Mouse (Mus musculus): ENCODE data around the gene Rassf2.

Rassf2 gene

DNA sequence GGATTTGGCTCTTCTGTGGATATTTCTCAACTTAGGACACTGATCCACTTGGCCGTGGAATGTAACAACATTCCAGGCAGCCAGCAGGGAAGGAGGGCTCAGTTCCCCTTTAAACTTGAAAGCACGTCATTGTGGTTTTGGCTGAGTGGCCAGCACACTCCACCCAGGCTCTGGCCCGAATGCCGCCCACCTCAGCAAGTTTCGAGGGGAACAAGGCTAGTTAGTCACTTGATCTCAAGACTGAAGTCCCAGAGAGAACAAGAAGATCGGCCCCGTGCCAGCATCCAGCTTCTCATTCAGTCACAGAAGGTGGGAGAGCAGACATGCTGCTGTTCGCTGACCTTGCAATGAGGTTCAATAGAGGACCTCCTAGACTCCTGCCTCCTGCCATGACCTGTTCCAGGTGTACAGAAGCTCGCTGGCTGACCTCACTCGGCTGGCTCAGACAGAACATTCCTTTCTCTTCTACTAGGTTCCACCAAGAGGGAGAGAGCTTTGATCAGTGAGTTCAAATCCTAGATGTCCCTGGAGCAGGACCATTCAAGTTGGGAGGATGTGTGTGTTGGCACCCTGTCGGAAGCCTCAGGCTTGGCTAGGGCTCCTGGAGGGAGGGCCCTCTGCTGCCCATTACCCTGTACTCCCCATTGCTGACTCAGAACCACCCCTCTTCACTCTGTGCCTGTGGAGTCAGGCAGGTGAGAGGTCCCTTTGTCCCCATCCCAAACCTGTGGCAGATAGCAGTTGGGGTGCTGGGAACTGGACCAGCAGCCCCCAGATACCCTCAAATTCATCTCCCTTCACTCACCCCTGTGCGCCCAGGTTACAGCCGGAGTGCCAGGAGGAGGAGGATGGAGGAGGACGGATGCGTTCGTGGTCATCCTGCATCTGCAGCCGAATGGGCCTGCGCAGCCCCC is 23.2 kb downstream of the Rassf2 start:
- CTCF ChIA-PET, result interaction anchor here (1.1 kb wide), 1 partner anchor 11 kb away, joined by 3 read pairs; no protein-coding TSS in a partner anchor

DNA sequence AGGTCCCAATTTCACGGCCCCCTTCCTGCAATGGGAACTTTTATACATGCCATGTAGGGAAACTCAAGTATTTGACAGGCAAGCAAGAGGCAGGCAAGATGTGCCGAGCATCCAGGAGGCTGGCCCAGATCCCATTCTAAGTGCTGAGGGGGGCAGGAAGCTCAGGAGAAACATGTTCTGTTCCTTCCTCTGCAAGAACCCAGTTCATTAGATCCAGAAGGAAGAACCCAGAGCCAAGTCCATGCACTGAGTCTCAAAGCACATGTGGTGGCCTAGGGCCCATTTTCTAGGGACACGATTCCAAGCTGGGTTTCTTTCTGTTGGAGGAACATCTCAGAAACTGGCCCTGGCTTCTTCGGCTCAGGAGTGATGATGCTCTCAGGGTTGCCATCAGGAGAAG is 24.6 kb downstream of the Rassf2 start:
- CTCF ChIA-PET, result interaction anchor here (0.9 kb wide), 1 partner anchor 35 kb away, joined by 3 read pairs; no protein-coding TSS in a partner anchor

DNA sequence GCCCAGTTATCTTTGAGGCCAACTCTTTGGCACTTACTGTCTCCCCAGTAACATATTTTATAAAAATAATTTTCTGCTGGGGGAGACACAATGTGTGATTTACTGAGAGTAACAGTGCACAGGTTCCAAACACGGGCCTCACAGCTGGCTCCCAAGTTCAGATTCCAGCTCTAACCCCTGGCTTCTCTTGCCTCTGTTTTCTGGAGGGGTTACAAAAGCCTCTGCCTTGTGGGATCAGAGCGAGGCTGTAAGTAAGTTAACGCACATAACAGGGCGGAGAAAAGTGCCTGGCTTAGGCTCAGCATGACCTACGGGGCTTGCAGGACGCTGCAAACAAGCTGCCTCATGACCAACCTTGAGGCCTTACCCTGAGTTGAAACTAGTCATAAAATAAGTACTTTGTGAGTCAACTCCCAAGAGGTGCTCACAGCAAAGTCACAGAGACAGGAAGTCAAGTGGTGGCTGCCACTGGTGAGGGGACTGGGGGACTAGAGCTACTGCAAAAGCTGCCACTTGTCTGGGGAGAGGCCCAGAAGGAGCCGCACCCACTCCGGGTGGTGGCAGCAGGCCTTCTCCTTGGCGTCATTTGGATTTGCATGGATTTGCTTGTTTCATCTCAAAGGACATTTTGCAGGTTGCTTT is 25.4 kb downstream of the Rassf2 start:
- CTCF ChIA-PET, result interaction anchor here (0.9 kb wide), 1 partner anchor 36 kb away, joined by 3 read pairs; no protein-coding TSS in a partner anchor

DNA sequence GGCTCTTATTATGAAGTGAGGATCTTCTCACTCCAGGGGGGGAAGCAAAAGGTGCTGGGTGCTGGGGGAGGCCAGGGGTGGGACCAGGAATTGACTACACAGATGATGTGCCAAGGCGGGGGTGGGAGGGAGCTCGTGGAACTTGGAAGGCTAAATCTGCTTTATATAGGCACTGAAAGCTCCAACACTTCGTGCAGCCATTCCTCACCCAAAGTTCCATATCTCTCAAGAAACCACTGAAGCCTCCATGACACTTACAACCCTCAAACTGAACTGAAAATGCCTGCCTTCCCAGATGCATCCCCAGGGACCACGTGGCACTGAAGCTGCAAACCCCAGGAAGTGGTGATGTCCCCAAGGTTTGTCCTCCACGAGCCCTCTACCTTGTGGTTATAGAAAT is 26.1 kb downstream of the Rassf2 start:
- CTCF ChIA-PET, result no interaction called here

DNA sequence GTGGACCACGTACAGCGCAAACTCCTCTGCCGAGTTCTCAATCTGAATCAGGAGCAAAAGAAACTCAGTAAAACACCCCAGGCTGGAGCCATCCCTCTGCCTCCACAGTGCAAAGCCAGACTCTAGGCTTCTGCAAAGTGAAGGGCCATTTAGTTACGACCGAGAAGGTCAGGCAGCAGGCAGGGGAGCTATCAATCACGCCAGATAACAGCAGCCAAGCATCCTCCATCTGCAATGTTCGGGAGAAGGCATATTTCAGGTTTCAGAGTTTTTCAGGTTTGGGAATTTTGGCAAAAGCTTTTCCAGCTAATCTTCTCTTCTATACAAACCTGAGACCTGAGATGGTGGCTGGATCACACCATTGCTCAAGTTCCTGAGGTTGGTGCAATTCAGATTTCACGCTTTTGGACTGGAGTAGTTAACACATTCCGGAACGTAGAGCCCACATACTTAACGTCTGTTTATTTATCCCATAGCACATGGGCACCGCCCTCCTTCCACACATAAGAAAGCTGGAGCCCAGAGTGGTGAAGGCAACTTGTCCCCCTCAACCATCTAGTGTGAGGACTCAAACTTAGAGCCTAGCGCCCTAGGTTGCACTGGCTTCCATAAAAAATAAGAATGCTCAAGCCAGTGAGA is 28.2 kb downstream of the Rassf2 start:
- CTCF ChIA-PET, result no interaction called here

DNA sequence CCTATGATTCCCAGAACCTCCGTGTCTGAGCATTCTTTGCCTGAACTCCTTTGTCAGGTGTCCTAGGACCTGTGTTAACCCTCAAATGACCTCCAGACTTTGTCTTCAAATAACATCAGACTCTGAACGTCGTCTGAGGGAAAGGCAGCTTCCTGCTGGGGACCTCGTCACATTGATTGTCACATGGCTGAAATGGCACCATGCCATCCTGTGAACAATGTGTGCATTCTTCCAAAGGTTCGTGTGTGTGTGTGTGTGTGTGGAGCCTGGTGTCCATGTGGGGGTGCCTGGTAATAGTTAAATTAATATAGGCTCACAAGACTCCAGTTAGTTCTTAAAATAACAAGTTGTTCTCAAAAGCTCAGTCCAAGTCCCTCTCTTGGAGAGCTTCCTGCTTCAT is 32.7 kb downstream of the Rassf2 start:
- CTCF ChIA-PET, result no interaction called here

DNA sequence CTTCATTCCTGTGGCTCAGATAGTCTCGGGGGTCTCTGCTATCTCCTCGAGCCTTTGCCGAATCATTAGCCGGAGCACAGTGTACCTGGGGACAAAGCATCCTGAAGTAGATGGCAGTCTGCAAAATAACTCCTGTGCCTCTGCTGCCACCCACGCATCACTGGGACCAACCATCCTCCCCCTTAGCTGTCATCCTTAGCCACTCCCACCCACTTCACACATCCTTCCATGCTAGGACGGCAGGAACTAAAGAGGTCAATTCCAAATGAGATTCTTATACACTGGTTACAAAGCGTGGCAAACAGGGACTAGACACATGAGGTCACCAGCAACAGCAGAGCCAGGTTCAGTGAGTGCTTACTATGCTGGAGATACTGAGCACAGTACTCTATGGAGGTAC is 33.7 kb downstream of the Rassf2 start:
- CTCF ChIA-PET, result no interaction called here

DNA sequence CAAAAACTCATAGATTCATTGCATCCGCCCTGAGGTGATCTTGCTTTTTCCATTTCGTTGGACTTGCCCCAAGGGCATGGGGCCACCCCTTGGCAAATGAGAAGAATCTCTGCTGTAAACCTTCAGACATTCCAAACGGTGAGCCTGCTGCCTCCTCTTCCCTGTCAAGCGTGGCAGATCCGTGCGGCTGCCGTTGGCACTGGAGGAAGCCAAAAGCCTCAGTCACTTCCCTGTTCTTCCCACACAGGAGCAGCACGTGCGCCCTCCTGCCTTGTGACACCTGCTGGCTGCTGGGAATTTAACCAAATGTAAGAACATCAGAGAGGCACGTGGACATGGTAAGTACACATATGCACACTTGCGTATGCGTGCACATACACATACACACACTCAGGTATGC is 34.3 kb downstream of the Rassf2 start:
- CTCF ChIA-PET, result no interaction called here

DNA sequence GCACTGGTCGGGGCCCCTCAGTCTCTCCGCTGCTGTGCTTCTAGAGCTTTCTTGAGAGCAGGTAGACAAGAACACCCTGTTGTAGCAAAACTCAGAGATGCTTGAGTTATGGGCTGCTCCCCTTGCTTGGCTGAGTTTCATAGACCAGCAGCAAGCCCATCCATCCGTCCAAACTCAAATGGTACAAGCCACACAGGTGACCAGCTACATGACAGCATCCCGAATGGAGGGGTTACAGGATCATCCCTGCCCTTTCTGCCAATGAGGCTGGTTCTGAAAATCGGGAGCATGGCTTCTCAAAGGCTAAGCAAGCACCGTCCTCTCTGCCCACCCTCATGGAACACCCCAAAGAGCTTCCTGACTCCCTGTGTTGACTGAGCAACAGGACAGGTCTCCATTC is 35.1 kb downstream of the Rassf2 start:
- CTCF ChIA-PET, result no interaction called here

DNA sequence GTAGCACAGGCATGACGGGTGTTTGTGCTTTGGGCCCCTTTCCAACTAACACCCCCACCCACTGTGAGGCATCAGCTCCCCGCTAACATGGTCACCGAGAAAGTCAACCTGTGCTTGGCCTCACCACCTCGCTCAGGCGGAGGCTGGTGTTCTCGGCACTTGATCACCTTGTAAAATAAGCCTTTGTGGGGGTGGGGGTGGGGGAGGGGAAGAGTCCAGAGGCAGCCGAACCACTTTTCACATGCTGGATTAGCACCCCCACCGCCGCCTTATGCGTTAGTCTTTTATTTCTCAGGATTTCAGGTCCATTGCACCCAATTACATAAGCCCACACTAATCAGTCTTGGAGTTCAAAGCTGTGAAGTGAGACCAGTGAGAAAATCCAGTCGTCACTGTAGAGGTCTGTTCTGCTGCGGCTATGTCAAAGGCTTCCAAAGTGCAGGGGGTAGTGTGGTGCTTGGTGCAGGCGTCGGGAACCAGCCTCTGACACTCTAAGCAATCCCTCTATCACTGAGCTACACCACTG is 36.4 kb downstream of the Rassf2 start:
- CTCF ChIA-PET, result interaction anchor here (0.5 kb wide), 1 partner anchor 40 kb away, joined by 3 read pairs; no protein-coding TSS in a partner anchor

DNA sequence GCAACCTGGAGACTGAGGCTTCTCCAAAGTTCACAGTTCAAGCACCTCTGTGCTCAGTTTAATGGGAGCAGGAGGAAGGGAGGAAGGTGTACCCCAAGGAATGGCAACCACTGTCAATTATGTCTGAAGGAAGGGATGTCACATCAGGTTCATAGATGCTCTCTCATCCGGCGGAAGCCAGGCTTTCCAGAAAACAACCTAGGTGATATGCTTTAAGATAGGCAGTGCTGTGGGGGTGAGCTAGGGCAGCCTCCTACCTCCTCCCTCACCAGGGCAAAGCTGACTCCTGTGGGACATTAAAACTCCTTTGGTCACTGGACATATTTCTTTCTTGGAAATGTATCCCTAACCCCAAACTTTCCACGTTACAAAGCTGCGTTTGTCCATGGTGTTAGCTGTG is 36.9 kb downstream of the Rassf2 start:
- CTCF ChIA-PET, result no interaction called here

DNA sequence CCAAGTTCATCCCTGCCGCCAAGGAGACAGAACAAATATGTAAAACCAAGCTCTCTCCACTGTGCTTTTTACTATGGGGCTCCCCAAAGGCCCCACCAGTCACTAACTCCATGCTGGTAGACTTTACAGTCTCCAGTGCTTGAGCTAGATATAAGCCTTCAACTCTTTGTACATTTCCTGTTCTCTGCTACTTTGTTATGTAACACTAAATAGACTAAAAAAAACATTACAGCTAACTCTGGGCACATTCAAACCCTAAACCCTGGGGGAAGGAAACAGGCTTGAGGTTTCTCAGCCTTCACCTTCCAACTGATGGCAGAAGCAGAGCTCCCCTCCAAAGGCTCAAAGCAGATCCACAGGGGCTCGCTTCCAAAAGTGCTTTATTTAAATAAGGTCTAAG is 37.6 kb downstream of the Rassf2 start:
- CTCF ChIA-PET, result no interaction called here

DNA sequence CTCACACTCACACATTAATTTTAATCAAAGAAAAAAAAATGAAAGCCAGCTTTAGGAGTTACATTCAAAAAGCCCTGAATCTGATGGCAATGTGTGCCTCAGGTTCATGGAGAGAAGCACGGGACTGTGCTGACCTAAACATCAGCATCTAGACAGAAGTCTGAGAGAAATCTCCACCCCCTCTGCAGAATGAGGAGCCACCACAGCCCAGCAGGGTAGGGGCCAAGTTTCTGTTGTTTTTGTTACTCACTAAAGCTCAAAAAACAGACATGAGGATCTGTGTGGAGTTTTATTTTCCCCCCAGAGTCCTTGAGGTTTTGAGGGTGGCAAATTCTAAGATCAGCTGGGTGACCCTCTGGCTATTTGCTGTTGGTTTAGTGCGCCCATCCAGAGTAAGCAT is 41.5 kb downstream of the Rassf2 start:
- CTCF ChIA-PET, result interaction anchor here (0.7 kb wide), 1 partner anchor 1032 kb away, joined by 3 read pairs; no protein-coding TSS in a partner anchor

DNA sequence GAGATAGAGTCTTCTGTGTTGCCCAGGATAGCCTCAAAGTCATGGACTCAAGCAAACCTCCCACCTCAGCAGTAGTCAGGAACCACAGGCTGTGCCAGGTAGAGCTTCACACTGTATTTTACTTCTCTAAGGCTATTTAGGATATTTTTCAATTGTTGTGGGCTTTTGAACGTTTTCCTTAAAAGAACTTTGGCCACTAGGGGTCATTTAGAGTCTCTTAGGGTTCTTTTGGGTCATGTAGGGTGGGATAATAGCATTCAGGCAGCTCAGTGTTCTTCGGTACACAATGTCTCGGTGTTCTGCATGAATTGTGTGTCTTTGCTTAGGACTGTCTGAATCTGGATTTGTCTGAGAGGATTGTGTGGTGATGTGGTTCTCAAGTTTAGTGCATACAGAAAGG is 42.1 kb downstream of the Rassf2 start:
- CTCF ChIA-PET, result no interaction called here

DNA sequence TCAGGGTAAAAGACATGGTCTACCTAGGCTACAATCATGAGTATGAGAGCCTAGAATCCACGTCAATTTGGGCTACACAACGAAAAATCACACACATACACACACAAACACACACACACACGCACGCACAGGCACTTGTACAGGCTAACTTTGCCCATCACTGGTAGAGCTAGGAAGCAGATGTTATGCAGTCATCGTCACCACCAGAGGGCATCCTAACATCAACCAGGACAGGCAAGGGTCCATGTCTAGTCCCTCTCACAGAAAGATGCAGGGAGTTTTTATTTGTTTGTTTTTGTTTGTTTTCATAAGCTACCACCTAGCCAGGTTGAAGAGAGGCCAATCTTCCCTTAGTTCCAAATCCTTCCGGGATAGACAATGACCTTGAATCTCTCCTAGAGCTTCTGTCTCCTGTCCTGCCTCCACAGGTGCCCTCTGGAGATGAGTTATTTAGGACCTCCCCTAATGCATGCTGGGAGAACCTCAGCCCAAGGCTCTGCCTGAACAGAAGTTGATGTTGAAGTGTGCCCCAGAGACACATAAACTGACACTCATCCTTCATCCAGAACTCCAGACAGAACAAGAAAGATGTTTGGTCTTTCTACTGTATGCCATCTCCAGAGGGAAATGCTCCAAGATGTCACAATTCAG is 47.4 kb downstream of the Rassf2 start:
- CTCF ChIA-PET, result interaction anchor here (0.7 to 2.2 kb wide), 6 partner anchors 70 to 259 kb away, joined by 3 to 10 read pairs (median 3); no protein-coding TSS in a partner anchor

DNA sequence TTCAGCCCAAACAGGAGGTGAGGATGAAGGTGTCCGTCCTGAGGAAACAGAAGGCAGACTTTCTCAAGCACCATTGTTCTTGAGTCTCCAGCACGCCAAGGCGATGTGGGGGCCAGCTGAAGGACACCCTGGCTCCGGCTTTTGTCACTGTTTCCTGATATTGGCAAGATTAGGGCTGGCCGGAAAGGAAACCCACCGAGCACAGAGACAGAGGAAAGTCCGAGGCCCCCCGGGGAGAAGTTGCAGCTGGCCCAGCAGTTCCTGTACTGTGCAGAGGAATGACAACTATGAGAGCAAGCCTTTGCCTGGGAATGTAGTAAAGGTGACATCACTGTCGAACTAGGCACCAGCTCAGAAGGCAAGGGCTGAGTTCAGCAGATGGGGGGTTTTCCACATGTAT is 49.2 kb downstream of the Rassf2 start:
- CTCF ChIA-PET, result no interaction called here

DNA sequence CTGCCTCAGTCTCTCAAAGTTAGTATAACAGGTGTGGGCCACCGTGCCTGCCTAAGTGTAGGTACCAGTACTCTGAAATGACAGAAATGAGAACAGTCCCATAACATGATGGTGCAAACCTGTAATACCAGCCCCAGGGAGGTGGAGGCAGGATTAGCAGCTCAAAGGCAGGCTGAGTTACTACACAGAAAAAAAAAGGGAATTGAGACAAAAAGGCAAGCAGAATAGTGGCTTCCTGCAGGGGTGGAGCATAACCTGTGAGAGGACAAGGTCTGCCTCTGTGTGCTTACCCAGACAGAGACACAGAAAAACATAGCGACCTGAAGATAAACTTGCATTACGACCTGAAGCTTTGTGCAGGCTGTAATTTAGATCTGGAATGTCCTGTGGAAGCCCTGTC is 53.4 kb downstream of the Rassf2 start:
- CTCF ChIA-PET, result no interaction called here

DNA sequence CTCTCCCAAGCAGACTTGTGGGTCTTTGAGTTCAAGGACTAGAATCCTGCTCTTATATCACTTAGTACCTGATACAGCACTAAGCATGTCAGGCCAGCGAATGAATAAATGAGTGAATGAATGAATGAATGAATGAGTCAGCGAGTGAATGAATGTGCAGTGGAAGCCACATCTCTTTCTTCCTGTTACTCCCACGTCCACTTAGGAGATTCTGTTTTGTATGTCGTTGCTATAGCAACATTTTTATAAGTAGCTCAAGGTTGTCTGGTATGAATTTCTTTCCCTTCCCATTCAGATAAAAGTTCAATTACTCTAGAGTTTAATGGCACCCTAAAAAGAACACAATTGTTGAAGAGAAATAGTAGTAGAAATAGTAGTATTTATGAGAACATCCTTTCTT is 59.0 kb downstream of the Rassf2 start:
- CTCF ChIA-PET, result no interaction called here

DNA sequence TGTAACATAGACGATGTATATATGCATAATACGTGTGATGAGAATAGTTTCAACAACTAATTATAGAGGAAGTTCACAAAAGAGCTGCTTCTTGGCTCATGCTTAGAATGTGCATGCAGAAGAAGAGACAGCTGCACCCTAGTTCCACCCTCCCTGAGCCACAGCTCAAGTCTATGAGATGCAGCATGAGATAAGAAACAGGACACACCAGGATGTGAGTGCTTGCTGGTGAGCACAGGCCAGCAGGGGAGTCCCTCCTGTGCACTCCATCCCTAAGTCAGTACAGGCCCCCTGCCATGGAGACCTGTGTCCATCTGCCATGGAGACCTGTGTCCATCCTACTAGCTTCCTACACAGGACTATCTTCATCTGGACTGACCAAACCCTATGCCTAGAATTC is 59.5 kb downstream of the Rassf2 start:
- CTCF ChIA-PET, result no interaction called here

DNA sequence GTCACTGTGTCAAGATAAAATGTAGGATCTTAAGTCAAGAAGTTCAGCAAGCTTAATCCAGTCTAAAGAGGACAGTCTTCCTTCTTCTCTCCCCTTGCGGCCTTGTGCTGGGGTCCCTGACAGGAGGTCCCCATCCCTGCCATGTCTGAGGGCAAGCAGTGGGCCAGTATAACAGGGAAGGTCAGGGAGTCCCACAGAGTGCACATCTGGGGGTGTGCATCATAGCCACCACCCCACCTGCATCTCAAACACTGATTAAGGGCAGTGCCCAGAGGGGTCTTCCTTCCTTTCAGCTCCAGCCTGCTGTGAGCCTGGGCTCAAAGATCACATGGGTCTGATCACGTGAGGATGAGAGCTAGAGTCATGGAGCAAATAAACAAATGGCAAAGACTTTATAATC is 68.4 kb downstream of the Rassf2 start:
- CTCF ChIA-PET, result no interaction called here

DNA sequence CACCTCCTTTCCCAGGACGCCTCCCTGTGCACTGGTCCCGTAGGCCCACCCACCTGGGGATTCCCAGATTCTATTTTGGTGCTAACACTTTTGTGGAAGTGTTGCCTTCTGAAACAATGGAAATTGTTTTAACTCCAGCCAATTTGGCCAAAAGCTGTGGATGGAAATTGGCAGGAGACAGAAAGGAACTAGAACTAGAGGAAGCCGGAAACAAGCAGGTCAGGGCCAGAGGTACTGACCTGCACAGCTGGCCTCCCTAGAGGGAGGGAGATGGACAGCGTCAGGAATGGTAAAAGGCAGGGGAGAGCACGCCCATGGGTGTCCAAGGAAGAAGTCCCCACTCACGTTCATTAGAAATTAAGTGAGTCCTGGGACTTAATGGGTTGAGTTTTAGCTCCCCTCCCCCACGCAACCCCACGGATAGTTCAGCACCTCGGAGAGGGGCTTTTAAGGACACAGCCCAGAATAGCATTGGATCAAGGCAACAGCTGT is 72.3 kb downstream of the Rassf2 start:
- CTCF ChIA-PET, result no interaction called here
